In genomic region chr13:53292244-53292643, GRCm38 (mm10) we compare ENCODE assay signal across 24 mouse cellular contexts. TPM values are rescaled to one million over a fixed set of nuclear protein-coding genes. Genes with fewer than 3 reads are reported as not detected.
A peak's percentile ranks its signal among the peaks of the same experiment; 100 is the strongest.
DNase-seq lines count a peak whose midpoint lies in the region; ATAC-seq and TF ChIP-seq lines count a peak whose summit lies in the region.
"Had no signal": no experiment of that assay in that cellular context is flagged by ENCODE, and none has a peak within 500 bp of the region (broad histone marks: within the 10 kb centered on the region; RNA-seq: fewer than 3 reads in every experiment).

No protein-coding gene starts in this region.

- peaks cover 3% of the 10 kb centered on the region; the same call in 1 of the 2 replicates for H3K9me3 ChIP-seq in kidney, embryonic 16.5 days (ENCODE audit: low read length)
- H3K9me3 ChIP-seq in kidney, embryonic 15.5 days (replicated peaks) = no peaks in the 10 kb centered on the region
- H3K9me3 ChIP-seq in stomach, embryonic 16.5 days (replicated peaks; ENCODE audit: control insufficient read depth, low read length) = no peaks in the 10 kb centered on the region
- H3K9me3 ChIP-seq in stomach, postnatal 0 days (ENCODE audit: control insufficient read depth, low read length) = no peaks in the 10 kb centered on the region
- H3K9me3 ChIP-seq in intestine, embryonic 16.5 days (ENCODE audit: control insufficient read depth, low read length) = no peaks in the 10 kb centered on the region
- H3K9me3 ChIP-seq: embryonic facial prominence, embryonic 10.5 days; embryonic facial prominence, embryonic 12.5 days; forebrain, embryonic 13.5 days; forebrain, embryonic 15.5 days had no signal

- peak; percentile 88 for ATAC-seq in frontal cortex, adult (ENCODE audit: low TSS enrichment)
- no peak for ATAC-seq in kidney, embryonic 16.5 days (ENCODE audit: low FRiP score, low TSS enrichment)
- ATAC-seq in kidney, embryonic 15.5 days (replicated peaks; ENCODE audit: low FRiP score) = no peak
- no peak for ATAC-seq in stomach, embryonic 16.5 days (ENCODE audit: insufficient read depth, low FRiP score)
- ATAC-seq in stomach, postnatal 0 days (ENCODE audit: low FRiP score, low TSS enrichment) = no peak
- ATAC-seq in intestine, embryonic 16.5 days = no peak; the same call in 1 of the 2 replicates
- ATAC-seq: activated CD4-positive, CD25-positive, alpha-beta regulatory T cell, adult 4 months; CD4-positive, CD25-positive, alpha-beta regulatory T cell, adult 4 months; forebrain, embryonic 13.5 days; forebrain, embryonic 15.5 days; Patski had no signal

- WGBS in kidney, embryonic 16.5 days = 26% methylated on average over 3 of the region's 3 CpGs
- 26% methylated on average over 3 of the region's 3 CpGs for WGBS in kidney, embryonic 15.5 days
- WGBS in stomach, embryonic 16.5 days = 29% methylated on average over 3 of the region's 3 CpGs
- 41% methylated on average over 3 of the region's 3 CpGs for WGBS in stomach, postnatal 0 days
- WGBS in intestine, embryonic 16.5 days = 31% methylated on average over 3 of the region's 3 CpGs

- no peak for TF ChIP-seq CTCF in stomach, postnatal 0 days (IDR thresholded peaks at IDR 0.05; ENCODE audit: low read depth)

- DNase-seq in frontal cortex, postnatal 25 days (ENCODE audit: low spot score in 2 of 2) = no peak
- no peak for DNase-seq in stomach, postnatal 0 days (ENCODE audit: low spot score)
- no peak for DNase-seq in thymus, postnatal 25 days
- DNase-seq: adrenal gland, adult 8-10 months; adrenal gland, postnatal 25 days; B cell, adult 2 months; cerebellum, adult 11-12 months; cerebellum, adult 2 months; cerebellum, adult 9-10 months; cerebellum, postnatal 10 days; cerebellum, postnatal 25 days had no signal

- H3K4me3 ChIP-seq in kidney, embryonic 16.5 days (ENCODE audit: low read length) = no peak overlapping the region
- H3K4me3 ChIP-seq in kidney, embryonic 15.5 days (replicated peaks) = no peak overlapping the region
- H3K4me3 ChIP-seq in stomach, embryonic 16.5 days (replicated peaks; ENCODE audit: low read length) = no peak overlapping the region
- H3K4me3 ChIP-seq in stomach, postnatal 0 days (ENCODE audit: low read depth, low read length) = no peak overlapping the region
- H3K4me3 ChIP-seq in intestine, embryonic 16.5 days (ENCODE audit: low read length) = no peak overlapping the region
- H3K4me3 ChIP-seq: embryonic facial prominence, embryonic 10.5 days; embryonic facial prominence, embryonic 12.5 days; forebrain, embryonic 13.5 days; forebrain, embryonic 15.5 days had no signal

- H3K4me2 ChIP-seq in kidney, embryonic 16.5 days (replicated peaks; ENCODE audit: low read depth, low read length) = 0 out of 2 replicates have a peak overlapping the region, but pooled peaks have one; percentile 2
- H3K4me2 ChIP-seq in kidney, embryonic 15.5 days = no peak overlapping the region
- H3K4me2 ChIP-seq in stomach, embryonic 16.5 days (ENCODE audit: low read depth, low read length) = no peak overlapping the region
- no peak overlapping the region for H3K4me2 ChIP-seq in stomach, postnatal 0 days (replicated peaks; ENCODE audit: low read depth)
- no peak overlapping the region for H3K4me2 ChIP-seq in intestine, embryonic 16.5 days (ENCODE audit: low read depth, low read length)
- H3K4me2 ChIP-seq: embryonic facial prominence, embryonic 12.5 days; forebrain, embryonic 13.5 days; forebrain, embryonic 15.5 days had no signal

- no peak overlapping the region for H3K27ac ChIP-seq in kidney, embryonic 16.5 days (ENCODE audit: low read length)
- no peak overlapping the region for H3K27ac ChIP-seq in kidney, embryonic 15.5 days
- H3K27ac ChIP-seq in stomach, embryonic 16.5 days (ENCODE audit: low read length) = peak overlapping the region; percentile 41; the same call in 1 of the 2 replicates
- no peak overlapping the region for H3K27ac ChIP-seq in stomach, postnatal 0 days (replicated peaks)
- peak overlapping the region; percentile 53 for H3K27ac ChIP-seq in intestine, embryonic 16.5 days (ENCODE audit: low read length)
- H3K27ac ChIP-seq: embryonic facial prominence, embryonic 10.5 days; embryonic facial prominence, embryonic 12.5 days; forebrain, embryonic 13.5 days; forebrain, embryonic 15.5 days had no signal

- no peaks in the 10 kb centered on the region for H3K27me3 ChIP-seq in kidney, embryonic 16.5 days (ENCODE audit: insufficient read depth, low read length)
- H3K27me3 ChIP-seq in kidney, embryonic 15.5 days = peaks cover 26% of the 10 kb centered on the region
- H3K27me3 ChIP-seq in stomach, embryonic 16.5 days (ENCODE audit: control insufficient read depth, insufficient read depth, low read length) = no peaks in the 10 kb centered on the region
- no peaks in the 10 kb centered on the region for H3K27me3 ChIP-seq in stomach, postnatal 0 days (ENCODE audit: control insufficient read depth, insufficient read depth, low read length)
- H3K27me3 ChIP-seq in intestine, embryonic 16.5 days (replicated peaks; ENCODE audit: control insufficient read depth, insufficient read depth, low read length) = no peaks in the 10 kb centered on the region
- H3K27me3 ChIP-seq: embryonic facial prominence, embryonic 12.5 days; forebrain, embryonic 15.5 days had no signal

- peaks cover 6% of the 10 kb centered on the region for H3K4me1 ChIP-seq in kidney, embryonic 16.5 days (ENCODE audit: insufficient read depth, low read length)
- H3K4me1 ChIP-seq in kidney, embryonic 15.5 days = peaks cover 13% of the 10 kb centered on the region
- peaks cover 11% of the 10 kb centered on the region for H3K4me1 ChIP-seq in stomach, embryonic 16.5 days (ENCODE audit: control insufficient read depth, insufficient read depth, low read length)
- no peaks in the 10 kb centered on the region; the same call in 1 of the 2 replicates for H3K4me1 ChIP-seq in stomach, postnatal 0 days (replicated peaks; ENCODE audit: control insufficient read depth, insufficient read depth)
- H3K4me1 ChIP-seq in intestine, embryonic 16.5 days (ENCODE audit: control insufficient read depth, insufficient read depth, low read length) = peaks cover 12% of the 10 kb centered on the region; the same call in 1 of the 2 replicates
- H3K4me1 ChIP-seq: forebrain, embryonic 13.5 days; forebrain, embryonic 15.5 days had no signal

- no peak for TF ChIP-seq EP300 in stomach, postnatal 0 days (optimal IDR thresholded peaks at IDR 0.05)

- H3K9ac ChIP-seq in kidney, embryonic 16.5 days (replicated peaks; ENCODE audit: low read length) = no peak overlapping the region
- H3K9ac ChIP-seq in kidney, embryonic 15.5 days = no peak overlapping the region
- H3K9ac ChIP-seq in stomach, embryonic 16.5 days (ENCODE audit: low read length) = no peak overlapping the region
- no peak overlapping the region for H3K9ac ChIP-seq in stomach, postnatal 0 days (ENCODE audit: low read length)
- H3K9ac ChIP-seq in intestine, embryonic 16.5 days (ENCODE audit: low read depth, low read length) = no peak overlapping the region
- H3K9ac ChIP-seq: embryonic facial prominence, embryonic 12.5 days; forebrain, embryonic 13.5 days; forebrain, embryonic 15.5 days had no signal

- no peaks in the 10 kb centered on the region for H3K36me3 ChIP-seq in kidney, embryonic 16.5 days (ENCODE audit: insufficient read depth, low read length)
- H3K36me3 ChIP-seq in kidney, embryonic 15.5 days = no peaks in the 10 kb centered on the region
- H3K36me3 ChIP-seq in stomach, embryonic 16.5 days (ENCODE audit: control insufficient read depth, insufficient read depth, low read length) = no peaks in the 10 kb centered on the region
- no peaks in the 10 kb centered on the region for H3K36me3 ChIP-seq in stomach, postnatal 0 days (ENCODE audit: control insufficient read depth, insufficient read depth, low read length)
- H3K36me3 ChIP-seq in intestine, embryonic 16.5 days (ENCODE audit: control insufficient read depth, insufficient read depth, low read length) = no peaks in the 10 kb centered on the region
- H3K36me3 ChIP-seq: embryonic facial prominence, embryonic 10.5 days; embryonic facial prominence, embryonic 12.5 days; forebrain, embryonic 15.5 days; G1E had no signal

RNA-seq across cellular contexts. Expression of gene Ror2, which starts 6.3 kb away (rescaled TPM):
- polyA plus RNA-seq in kidney, embryonic 16.5 days (2015; fragmentation: Nextera tagmentation; extraction: Ambion mirVana) = 9.9 and 10.4 TPM in 2 replicates
- 9.6 and 11.2 TPM in 2 replicates for polyA plus RNA-seq in kidney, embryonic 15.5 days (2015; fragmentation: Nextera tagmentation; extraction: Ambion mirVana)
- polyA plus RNA-seq in stomach, embryonic 16.5 days (2015; fragmentation: Nextera tagmentation; extraction: Ambion mirVana) = 12.0 and 13.5 TPM in 2 replicates
- polyA plus RNA-seq in stomach, postnatal 0 days (2015; fragmentation: Nextera tagmentation; extraction: Ambion mirVana) = 5.7 and 6.9 TPM in 2 replicates
- 12.5 and 13.5 TPM in 2 replicates for polyA plus RNA-seq in intestine, embryonic 16.5 days (2015; fragmentation: Nextera tagmentation; extraction: Ambion mirVana)
- polyA plus RNA-seq: activated CD4-positive, CD25-positive, alpha-beta regulatory T cell, adult 4 months; CD4-positive, CD25-positive, alpha-beta regulatory T cell, adult 4 months; G1E; Patski had no signal

Comparison
In these comparisons a context has a peak if more than half of its experiments do, and no peak if none do; other contexts are left out.
1. H3K27ac ChIP-seq: peak in stomach, embryonic 16.5 days (single experiment) and intestine, embryonic 16.5 days (single experiment); none in kidney, embryonic 16.5 days (single experiment), kidney, embryonic 15.5 days (single experiment) and stomach, postnatal 0 days (single experiment).